Mouse (Mus musculus): ENCODE measurements around the gene Vmn1r24. TPM values are rescaled to one million over a fixed set of nuclear protein-coding genes. Genes with fewer than 3 reads are reported as not detected.
"Not testable (repeated sequence)": the region's sequence is repeated elsewhere in the genome, so short reads cannot be mapped to it uniquely, and the experiment has no call there.

Vmn1r24 gene
- not detected in 2 replicates for polyA plus RNA-seq (2014; fragmentation: Nextera tagmentation; extraction: Ambion mirVana)

GRCm38 (mm10) chr6:57961403-57961802, at the start of gene Vmn1r24:
Vmn1r24 (minus strand) TSS chr6:57961503.
- not testable (repeated sequence) for DNase-seq (ENCODE audit: low spot score); H3K9ac ChIP-seq; H3K4me1 ChIP-seq (replicated peaks; ENCODE audit: control insufficient read depth, insufficient read depth, low read length); H3K36me3 ChIP-seq (replicated peaks; ENCODE audit: control insufficient read depth, insufficient read depth); H3K4me3 ChIP-seq (replicated peaks; ENCODE audit: low read length); H3K4me2 ChIP-seq (replicated peaks); H3K9me3 ChIP-seq (ENCODE audit: control insufficient read depth, low read length); H3K27ac ChIP-seq; H3K27me3 ChIP-seq (ENCODE audit: control insufficient read depth, insufficient read depth, low read length); ATAC-seq (ENCODE audit: low FRiP score)
- 93% methylated on average over 1 of the region's 1 CpGs for WGBS

GRCm38 (mm10) chr6:57980710-57981109, 19.4 kb upstream of the Vmn1r24 start, which contains the start of gene Vmn1r25:
Vmn1r25 (minus strand) TSS chr6:57980810.
- H3K4me1 ChIP-seq (replicated peaks; ENCODE audit: control insufficient read depth, insufficient read depth, low read length), result no peaks in the 10 kb centered on the region
- no peaks in the 10 kb centered on the region for H3K27me3 ChIP-seq (ENCODE audit: control insufficient read depth, insufficient read depth, low read length)
- no peak within 1 kb of the TSS for H3K4me2 ChIP-seq (replicated peaks)
- H3K4me3 ChIP-seq (replicated peaks; ENCODE audit: low read length), result no peak within 1 kb of the TSS
- no peak within 1 kb of the TSS for H3K9ac ChIP-seq
- no peak within 1 kb of the TSS for H3K27ac ChIP-seq
- no peak for ATAC-seq (ENCODE audit: low FRiP score)
- no peaks in the 10 kb centered on the region for H3K9me3 ChIP-seq (ENCODE audit: control insufficient read depth, low read length)
- WGBS, result 73% methylated on average over 3 of the region's 3 CpGs
- DNase-seq (ENCODE audit: low spot score), result no peak
- H3K36me3 ChIP-seq (replicated peaks; ENCODE audit: control insufficient read depth, insufficient read depth), result no peaks in the 10 kb centered on the region

- no peaks in the 10 kb centered on the region for H3K9me3 ChIP-seq (ENCODE audit: control insufficient read depth, low read length)
- H3K36me3 ChIP-seq (replicated peaks; ENCODE audit: control insufficient read depth, insufficient read depth), result no peaks in the 10 kb centered on the region
- no peaks in the 10 kb centered on the region for H3K4me1 ChIP-seq (replicated peaks; ENCODE audit: control insufficient read depth, insufficient read depth, low read length)
- H3K27ac ChIP-seq, result no peak within 1 kb of the TSS
- WGBS, result 91% methylated on average over 1 of the region's 1 CpGs
- H3K27me3 ChIP-seq (ENCODE audit: control insufficient read depth, insufficient read depth, low read length), result no peaks in the 10 kb centered on the region
- H3K4me2 ChIP-seq (replicated peaks), result no peak within 1 kb of the TSS
- no peak within 1 kb of the TSS for H3K4me3 ChIP-seq (replicated peaks; ENCODE audit: low read length)
- H3K9ac ChIP-seq, result no peak within 1 kb of the TSS
- DNase-seq (ENCODE audit: low spot score), result no peak
- no peak for ATAC-seq (ENCODE audit: low FRiP score)
Observed at GRCm38 (mm10) chr6:57926738-57927137, 34.6 kb downstream of the Vmn1r24 start, which contains the start of gene Vmn1r23. Vmn1r23 (minus strand) TSS chr6:57926838.

GRCm38 (mm10) chr6:57907928-57908327, 53.4 kb downstream of the Vmn1r24 start, which contains the start of gene Vmn1r22:
Vmn1r22 (minus strand) TSS chr6:57908028.
- Histone ChIP-seq H3K4me2 (replicated peaks) (no peak within 1 kb of the TSS), H3K9ac (no peak within 1 kb of the TSS), H3K36me3 (replicated peaks; ENCODE audit: control insufficient read depth, insufficient read depth) (no peaks in the 10 kb centered on the region), H3K9me3 (ENCODE audit: control insufficient read depth, low read length) (no peaks in the 10 kb centered on the region), H3K27ac (no peak within 1 kb of the TSS), H3K27me3 (ENCODE audit: control insufficient read depth, insufficient read depth, low read length) (no peaks in the 10 kb centered on the region), H3K4me3 (replicated peaks; ENCODE audit: low read length) (no peak within 1 kb of the TSS), H3K4me1 (replicated peaks; ENCODE audit: control insufficient read depth, insufficient read depth, low read length) (no peaks in the 10 kb centered on the region)
- WGBS, result 82% methylated on average over 1 of the region's 1 CpGs
- no peak for ATAC-seq (ENCODE audit: low FRiP score)
- no peak for DNase-seq (ENCODE audit: low spot score)

Other genes with a start within 250 kb of the Vmn1r24 start
- gene Vopp1, start 136.3 kb downstream of the Vmn1r24 start, polyA plus RNA-seq (2014; fragmentation: Nextera tagmentation; extraction: Ambion mirVana), result 113 and 135 TPM in 2 replicates
- not detected in 2 replicates for gene Vmn1r21, start 111.2 kb downstream of the Vmn1r24 start, polyA plus RNA-seq (2014; fragmentation: Nextera tagmentation; extraction: Ambion mirVana)
- gene Vmn1r22, start 53.5 kb downstream of the Vmn1r24 start, polyA plus RNA-seq (2014; fragmentation: Nextera tagmentation; extraction: Ambion mirVana), result not detected in 2 replicates
- not detected in 2 replicates for gene Vmn1r23, start 34.7 kb downstream of the Vmn1r24 start, polyA plus RNA-seq (2014; fragmentation: Nextera tagmentation; extraction: Ambion mirVana)
- not detected in 2 replicates for gene Vmn1r25, start 19.3 kb upstream of the Vmn1r24 start, polyA plus RNA-seq (2014; fragmentation: Nextera tagmentation; extraction: Ambion mirVana)
- gene Vmn1r26, start 53.7 kb upstream of the Vmn1r24 start, polyA plus RNA-seq (2014; fragmentation: Nextera tagmentation; extraction: Ambion mirVana), result not detected in 2 replicates